Mouse (Mus musculus) testis, adult 2 months (tissue): ENCODE measurements around the gene Kbtbd4. TPM values are rescaled to one million over a fixed set of nuclear protein-coding genes. Genes with fewer than 3 reads are reported as not detected.

Experiments used
- H3K27ac ChIP-seq: fragments of 200-500 bp; 2 replicates; pipeline ENCODE4 v1.5.1; 2012; ENCODE audit warnings: low read depth, low read length; ENCODE audit not compliant: control insufficient read depth, insufficient read depth
- H3K27me3 ChIP-seq: fragments of 200-500 bp; 2 replicates; pipeline ENCODE4 v1.6.1; 2012; ENCODE audit warnings: mild to moderate bottlenecking, low read length, moderate library complexity; ENCODE audit not compliant: control insufficient read depth, insufficient read depth
- H3K36me3 ChIP-seq: fragments of 200-500 bp; 2 replicates; pipeline ENCODE4 v1.6.1; 2012; ENCODE audit warnings: mild to moderate bottlenecking, low read length; ENCODE audit not compliant: control insufficient read depth, insufficient read depth
- H3K4me1 ChIP-seq: fragments of 200-500 bp; 2 replicates; pipeline ENCODE4 v1.6.1; 2012; ENCODE audit warnings: low read length; ENCODE audit not compliant: control insufficient read depth, insufficient read depth
- H3K4me3 ChIP-seq: fragments of 200-500 bp; 2 replicates; pipeline ENCODE4 v1.5.1; 2012; ENCODE audit warnings: low read depth, mild to moderate bottlenecking, low read length, moderate library complexity, mixed read lengths; ENCODE audit not compliant: control insufficient read depth
- CTCF ChIP-seq: fragments of 200-500 bp; IDR thresholded peaks from 2 replicates; pipeline ENCODE4 v1.5.1; 2012; ENCODE audit warnings: low read depth, mild to moderate bottlenecking, inconsistent platforms, low read length, moderate library complexity; ENCODE audit not compliant: control insufficient read depth, insufficient read depth, insufficient replicate concordance
- POLR2A ChIP-seq: fragments of 200-500 bp; IDR thresholded peaks from 2 replicates; pipeline ENCODE4 v1.6.1; 2012; ENCODE audit warnings: low read depth, mild to moderate bottlenecking, inconsistent platforms, low read length, moderate library complexity; ENCODE audit not compliant: control insufficient read depth
- polyA plus RNA-seq: library from polyadenylated mRNA; depleted of rRNA; stranded (reverse); fragments of >200 nt; gene quantifications from 2 replicates; pipeline ENCODE4 v1.2.3, GENCODE M21; 2012

Gene Kbtbd4
- polyA plus RNA-seq, 1 experiment = 34.5 TPM

DNA sequence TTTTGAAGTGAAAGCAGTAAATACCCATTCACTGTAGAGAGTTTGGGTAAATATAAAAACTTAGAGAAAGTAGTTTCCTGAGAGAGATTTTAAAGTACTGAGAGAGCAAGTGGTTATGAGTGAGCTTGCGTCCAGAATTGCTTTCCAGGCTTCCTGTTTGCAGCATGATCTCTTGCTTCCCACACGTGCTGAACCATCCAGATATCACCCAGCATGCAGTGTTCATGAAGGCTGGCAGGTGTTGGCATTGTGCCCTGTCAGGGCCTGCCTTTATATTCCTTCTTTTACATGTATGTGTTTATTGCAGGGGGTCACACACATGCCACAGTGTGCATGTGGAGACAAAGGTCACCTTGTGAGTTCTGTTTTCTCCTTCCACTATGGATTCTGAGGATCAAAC lies 29.3 kb upstream of the Kbtbd4 start:
- no peaks in the 10 kb centered on the region; the same call in 1 of the 2 replicates for H3K4me1 ChIP-seq
- no peaks in the 10 kb centered on the region for H3K36me3 ChIP-seq
- no peak overlapping the region for H3K4me3 ChIP-seq
- no peaks in the 10 kb centered on the region for H3K27me3 ChIP-seq
- no peak overlapping the region for H3K27ac ChIP-seq
- no peak for TF ChIP-seq POLR2A
- TF ChIP-seq CTCF = no peak

DNA sequence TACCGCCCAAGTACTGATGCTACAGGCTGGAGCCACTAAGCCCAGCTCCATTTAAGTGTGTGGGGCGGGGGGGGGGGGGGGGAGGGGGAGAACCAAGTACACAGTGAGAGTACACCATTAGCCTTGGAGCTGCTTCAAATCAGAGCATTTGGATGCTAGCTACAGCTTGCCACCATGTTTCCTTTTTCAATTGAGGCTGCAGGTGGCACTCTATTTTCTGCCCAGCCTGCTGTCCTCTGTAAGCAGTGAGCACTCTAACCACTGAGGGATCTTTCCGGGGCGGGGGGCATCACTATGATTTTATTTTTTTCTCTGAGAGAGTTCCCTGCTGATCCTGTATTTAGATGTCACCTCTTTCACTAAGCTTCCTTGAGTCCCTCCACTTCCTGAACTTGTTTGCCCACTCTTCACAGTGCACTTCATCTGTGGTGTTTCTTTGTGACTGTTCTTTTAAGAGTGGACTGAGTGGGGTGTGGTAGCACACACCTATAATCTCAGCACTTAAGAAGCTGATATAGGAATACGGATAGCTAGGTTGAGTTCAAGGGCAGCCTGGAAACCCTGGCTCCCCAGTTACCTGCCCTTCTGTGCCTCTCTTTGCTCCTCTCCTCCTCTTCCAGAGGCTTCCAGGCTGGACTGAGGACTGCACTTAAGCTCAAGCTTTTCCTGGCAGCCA lies 26.8 kb upstream of the Kbtbd4 start:
- no peaks in the 10 kb centered on the region for H3K36me3 ChIP-seq
- H3K27me3 ChIP-seq = no peaks in the 10 kb centered on the region
- no peak overlapping the region for H3K4me3 ChIP-seq
- TF ChIP-seq POLR2A (no peak), CTCF (no peak)
- no peak overlapping the region for H3K27ac ChIP-seq
- H3K4me1 ChIP-seq = no peaks in the 10 kb centered on the region

DNA sequence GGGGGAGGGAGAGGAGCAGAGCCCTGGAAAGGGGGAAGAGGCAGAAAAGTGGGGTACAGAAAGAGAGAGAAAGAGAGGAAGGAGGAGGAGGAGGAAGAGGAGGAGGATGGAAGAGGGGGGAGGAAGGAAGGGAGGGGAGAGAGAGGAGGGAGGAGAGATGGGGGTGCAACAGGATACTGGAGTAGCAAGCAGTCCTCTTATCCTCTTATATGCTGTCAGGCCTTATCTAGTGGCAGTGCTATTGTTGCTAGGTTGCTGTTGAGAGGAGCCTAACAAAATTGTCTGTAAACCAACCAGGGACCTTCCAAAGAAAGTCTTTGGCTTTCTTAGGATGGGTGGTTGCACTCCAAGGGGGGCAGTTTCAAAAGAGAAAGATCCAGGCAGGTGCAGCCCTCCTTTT lies 25.1 kb upstream of the Kbtbd4 start:
- H3K27ac ChIP-seq = no peak overlapping the region
- no peaks in the 10 kb centered on the region for H3K4me1 ChIP-seq
- H3K36me3 ChIP-seq = no peaks in the 10 kb centered on the region
- H3K4me3 ChIP-seq = no peak overlapping the region
- H3K27me3 ChIP-seq = no peaks in the 10 kb centered on the region
- no peak for TF ChIP-seq CTCF
- no peak for TF ChIP-seq POLR2A

DNA sequence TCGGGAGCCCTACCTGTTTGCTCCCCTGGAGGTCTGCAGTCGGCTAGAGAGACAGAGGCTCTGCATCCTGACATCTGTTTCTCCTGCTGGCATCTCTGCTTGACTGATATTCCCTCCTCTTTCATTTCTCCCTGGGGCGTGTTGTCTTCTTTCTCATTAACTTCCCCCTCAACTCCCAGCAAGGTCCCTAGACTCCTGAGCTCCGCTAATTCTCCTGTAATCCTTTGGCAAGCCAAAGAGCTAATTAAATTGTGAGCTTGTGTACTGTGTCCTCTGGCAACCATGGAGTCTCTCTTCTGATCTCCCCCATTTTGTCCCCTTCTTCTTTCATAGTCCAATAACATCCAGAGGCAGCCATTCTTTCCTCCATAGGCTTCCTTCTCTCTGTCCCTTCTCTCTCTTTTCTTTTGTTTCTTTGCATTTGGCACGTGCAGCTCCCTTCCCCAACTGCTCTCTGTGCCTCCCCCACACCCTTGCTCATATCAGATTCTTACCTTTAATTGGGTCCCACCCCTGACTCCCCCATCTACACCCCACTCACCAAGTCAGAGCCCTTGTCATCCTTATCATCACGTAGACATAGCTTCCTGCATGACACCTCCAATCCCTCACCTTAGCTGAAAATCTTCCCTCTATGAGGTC lies 24.3 kb upstream of the Kbtbd4 start:
- H3K27me3 ChIP-seq = no peaks in the 10 kb centered on the region

DNA sequence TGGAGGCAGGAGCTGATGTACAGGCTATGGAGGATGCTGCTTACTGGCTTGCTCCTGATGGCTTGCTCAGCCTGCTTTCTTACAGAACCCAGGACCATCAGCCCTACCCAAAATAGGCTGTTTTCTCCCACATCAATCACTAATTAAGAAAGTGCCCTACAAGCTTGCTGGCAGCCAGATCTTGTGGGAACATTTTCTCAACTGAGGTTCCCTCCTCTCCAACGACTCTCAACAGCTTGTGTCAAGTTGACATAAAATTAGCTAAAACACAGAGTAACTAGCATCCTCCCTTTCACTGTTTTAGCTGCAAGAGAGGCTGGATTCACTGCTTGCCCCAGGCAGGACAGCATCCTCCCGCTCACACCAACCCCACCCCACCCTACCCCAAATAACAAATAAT lies 22.7 kb upstream of the Kbtbd4 start:
- H3K36me3 ChIP-seq = no peaks in the 10 kb centered on the region
- TF ChIP-seq POLR2A = no peak
- TF ChIP-seq CTCF = no peak
- no peak overlapping the region for H3K4me3 ChIP-seq
- H3K4me1 ChIP-seq = peaks cover 16% of the 10 kb centered on the region
- no peak overlapping the region for H3K27ac ChIP-seq
- no peaks in the 10 kb centered on the region for H3K27me3 ChIP-seq

More for the DNA sequence above, 24.3 kb upstream of the Kbtbd4 start:
- no peak overlapping the region for H3K4me3 ChIP-seq
- H3K36me3 ChIP-seq = no peaks in the 10 kb centered on the region
- TF ChIP-seq POLR2A (no peak), CTCF (no peak)
- peaks cover 5% of the 10 kb centered on the region for H3K4me1 ChIP-seq
- H3K27ac ChIP-seq = no peak overlapping the region

DNA sequence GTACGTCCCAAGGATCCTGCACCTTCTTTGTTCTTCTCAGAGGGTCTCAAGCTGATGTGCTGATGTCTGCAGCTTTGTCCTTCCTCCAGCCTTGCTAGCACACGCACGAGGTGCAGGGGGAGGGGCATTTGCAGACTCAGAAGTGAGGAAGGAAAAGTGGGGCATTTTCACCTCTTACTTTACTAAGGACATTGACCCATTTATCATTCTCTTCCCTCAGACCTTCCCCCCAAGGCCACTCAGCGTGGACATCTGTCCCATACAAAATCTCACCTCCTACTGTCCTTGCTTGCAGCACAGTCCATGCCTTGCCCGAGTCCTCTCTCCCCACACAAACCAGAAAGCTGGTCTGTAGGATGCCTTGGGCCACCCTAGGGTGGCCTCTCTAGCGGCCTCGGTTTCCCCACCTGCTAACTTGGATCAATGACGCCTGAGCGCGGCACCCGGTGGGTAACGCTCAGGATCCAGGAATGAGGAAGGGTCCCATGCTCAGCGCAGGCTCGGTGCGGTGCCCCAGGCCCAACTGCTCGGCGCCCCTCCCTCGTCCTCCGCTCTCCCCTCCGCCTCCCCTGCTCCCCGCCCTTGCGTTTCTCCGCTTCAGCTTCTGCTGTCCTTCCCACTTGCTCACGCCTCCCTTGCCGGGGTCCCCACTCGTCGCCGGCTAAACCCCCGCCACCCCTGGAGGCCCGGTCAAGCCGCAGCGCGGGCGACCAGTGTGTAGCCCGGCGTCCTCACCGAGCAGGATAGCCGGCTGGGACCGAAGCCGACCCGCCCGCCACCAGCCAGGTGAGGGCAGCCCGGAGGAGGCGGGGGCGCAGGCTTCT lies 19.1 kb upstream of the Kbtbd4 start, which contains the start of gene C1qtnf4:
C1qtnf4 (plus strand) TSS at position 643 of the 824 bp plus-strand sequence.
- 0 out of 2 replicates have a peak, but pooled peaks have one; percentile 21 for TF ChIP-seq POLR2A
- no peak for TF ChIP-seq CTCF
- H3K4me1 ChIP-seq = peaks cover 19% of the 10 kb centered on the region
- H3K27me3 ChIP-seq = no peaks in the 10 kb centered on the region
- no peak within 1 kb of the TSS for H3K27ac ChIP-seq
- peak within 1 kb of the TSS; percentile 20 for H3K4me3 ChIP-seq
- H3K36me3 ChIP-seq = no peaks in the 10 kb centered on the region

DNA sequence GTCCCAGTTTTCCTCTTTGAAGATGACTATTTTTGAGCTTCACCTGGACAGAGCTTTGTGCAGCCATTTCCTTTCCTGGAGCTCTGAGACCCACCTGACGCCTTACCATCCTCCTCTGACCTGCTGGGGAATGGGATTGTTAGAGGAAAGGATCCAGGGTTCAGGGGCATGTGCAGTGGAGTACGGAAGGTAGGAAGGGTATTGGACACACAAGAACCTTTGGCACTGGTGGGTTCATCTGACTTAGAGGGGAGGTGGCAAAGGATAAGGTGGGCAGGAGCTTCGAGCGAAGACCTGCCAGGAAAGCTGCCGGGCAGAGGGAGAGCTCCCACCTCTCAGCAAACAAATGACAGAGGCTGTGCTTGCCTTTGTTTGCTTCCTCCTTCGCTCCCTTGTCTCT lies 18.1 kb upstream of the Kbtbd4 start:
- Histone ChIP-seq H3K27me3 (no peaks in the 10 kb centered on the region), H3K4me1 (peaks cover 19% of the 10 kb centered on the region), H3K4me3 (no peak overlapping the region), H3K36me3 (no peaks in the 10 kb centered on the region), H3K27ac (no peak overlapping the region)
- TF ChIP-seq CTCF (no peak), POLR2A (no peak)
